In genomic region chr5:31950532-31950931, GRCm38 (mm10) we compare ENCODE assay signal across 24 mouse cellular contexts.
DNase-seq lines count a peak whose midpoint lies in the region; ATAC-seq and TF ChIP-seq lines count a peak whose summit lies in the region.
"Had no signal": no experiment of that assay in that cellular context is flagged by ENCODE, and none has a peak within 500 bp of the region (broad histone marks: within the 10 kb centered on the region; RNA-seq: fewer than 3 reads in every experiment).

No protein-coding gene starts in this region.

- no peak for DNase-seq in gastrocnemius, adult 2 months
- DNase-seq in gastrocnemius, postnatal 10 days: no peak
- no peak for DNase-seq in yolk sac, embryonic 10.5 days (ENCODE audit: low spot score)
- DNase-seq in layer of hippocampus, adult 8-10 months (ENCODE audit: low spot score in 2 of 2): no peak
- DNase-seq: adrenal gland, adult 2 months; adrenal gland, postnatal 10 days; adrenal gland, postnatal 25 days; cerebellum, adult 11 months; cerebellum, adult 18-20 months; cerebellum, adult 8-10 months; cerebellum, adult 9-11 months; cerebellum, postnatal 14 days; cerebellum, postnatal 36 days; embryo, embryonic 11 days; forebrain, postnatal 0 days had no signal

- no peaks in the 10 kb centered on the region for H3K79me3 ChIP-seq in C2C12 (ENCODE audit: low read depth)

- 86% methylated on average over 4 of the region's 4 CpGs for WGBS in embryonic facial prominence, embryonic 15.5 days

- H3K9ac ChIP-seq in embryonic facial prominence, embryonic 15.5 days: no peak overlapping the region
- H3K9ac ChIP-seq: embryonic facial prominence, embryonic 12.5 days; forebrain, embryonic 13.5 days; forebrain, embryonic 15.5 days; forebrain, postnatal 0 days had no signal

- H3K36me3 ChIP-seq in C2C12 (ENCODE audit: control insufficient read depth, insufficient read depth): no peaks in the 10 kb centered on the region
- H3K36me3 ChIP-seq in embryonic facial prominence, embryonic 15.5 days: no peaks in the 10 kb centered on the region
- H3K36me3 ChIP-seq: embryonic facial prominence, embryonic 12.5 days; forebrain, embryonic 15.5 days had no signal

- ATAC-seq in embryonic facial prominence, embryonic 15.5 days (ENCODE audit: insufficient number of reproducible peaks, low FRiP score, low TSS enrichment, low read depth): no peak
- ATAC-seq: CD4-positive, CD25-positive, alpha-beta regulatory T cell, adult 4 months; forebrain, embryonic 13.5 days; forebrain, embryonic 15.5 days; forebrain, postnatal 0 days; Patski had no signal

- H3K4me2 ChIP-seq in embryonic facial prominence, embryonic 15.5 days (replicated peaks): no peak overlapping the region
- H3K4me2 ChIP-seq: embryonic facial prominence, embryonic 12.5 days; forebrain, embryonic 13.5 days; forebrain, embryonic 15.5 days had no signal

- intact Hi-C loops in gastrocnemius, adult 2 months (cut with DNase I): no loop called here

- H3K9me3 ChIP-seq in embryonic facial prominence, embryonic 15.5 days (replicated peaks): no peaks in the 10 kb centered on the region
- H3K9me3 ChIP-seq: embryonic facial prominence, embryonic 12.5 days; forebrain, embryonic 13.5 days; forebrain, embryonic 15.5 days; G1E had no signal

- H3ac ChIP-seq in C2C12 (ENCODE audit: control insufficient read depth, insufficient read length, low read depth): no peak overlapping the region

- no peaks in the 10 kb centered on the region for H3K27me3 ChIP-seq in C2C12 (ENCODE audit: control insufficient read depth, insufficient read depth, insufficient read length)
- no peaks in the 10 kb centered on the region for H3K27me3 ChIP-seq in embryonic facial prominence, embryonic 15.5 days
- H3K27me3 ChIP-seq: CH12.LX; embryonic facial prominence, embryonic 12.5 days; forebrain, embryonic 13.5 days; forebrain, embryonic 15.5 days; Patski had no signal

- H3K79me2 ChIP-seq in C2C12 (ENCODE audit: control insufficient read depth, insufficient read depth): no peaks in the 10 kb centered on the region

- H3K4me3 ChIP-seq in gastrocnemius, adult 2 months: no peak overlapping the region
- H3K4me3 ChIP-seq in C2C12 (ENCODE audit: insufficient read depth, poor library complexity, severe bottlenecking): no peak overlapping the region
- H3K4me3 ChIP-seq in embryonic facial prominence, embryonic 15.5 days (replicated peaks): no peak overlapping the region
- H3K4me3 ChIP-seq: embryonic facial prominence, embryonic 12.5 days; forebrain, embryonic 13.5 days; forebrain, embryonic 15.5 days had no signal

- H3K4me1 ChIP-seq in embryonic facial prominence, embryonic 15.5 days: peaks cover 10% of the 10 kb centered on the region
- H3K4me1 ChIP-seq: embryonic facial prominence, embryonic 12.5 days; forebrain, embryonic 13.5 days; forebrain, embryonic 15.5 days had no signal

- no peak for TF ChIP-seq CTCF in gastrocnemius, adult 2 months (IDR thresholded peaks at IDR 0.05)
- TF ChIP-seq CTCF in C2C12 (IDR thresholded peaks at IDR 0.05; ENCODE audit: control insufficient read depth, insufficient read depth, insufficient read length): no peak

- peak overlapping the region; percentile 56 for H3K27ac ChIP-seq in gastrocnemius, adult 2 months
- H3K27ac ChIP-seq in embryonic facial prominence, embryonic 15.5 days (replicated peaks): peak overlapping the region; percentile 66; the same call in 1 of the 2 replicates
- H3K27ac ChIP-seq: embryonic facial prominence, embryonic 12.5 days; forebrain, embryonic 13.5 days; forebrain, embryonic 15.5 days had no signal

TF ChIP-seq in C2C12, 6 proteins besides CTCF, POLR2A, EP300 and RAD21:
- TF ChIP-seq MYOG (IDR thresholded peaks at IDR 0.05; ENCODE audit: control insufficient read depth, extremely low read depth, insufficient read length) (no peak), MYOD1 (IDR thresholded peaks at IDR 0.05; ENCODE audit: control insufficient read depth, insufficient read length, low read depth) (peak; percentile 85), CEBPB (IDR thresholded peaks at IDR 0.05; ENCODE audit: low read depth) (no peak), USF1 (IDR thresholded peaks at IDR 0.05; ENCODE audit: low read depth) (no peak), FOSL1 (IDR thresholded peaks at IDR 0.05; ENCODE audit: insufficient read depth, low read length, poor library complexity, severe bottlenecking) (no peak), MAX (IDR thresholded peaks at IDR 0.05) (no peak)
